Mouse (Mus musculus) stomach, postnatal 0 days (tissue): ENCODE measurements around the gene Gm6096.

Experiments
- CTCF ChIP-seq: IDR thresholded peaks from 2 replicates; pipeline ENCODE4 v1.5.1; 2016; ENCODE audit warnings: antibody characterized with exemption, low read depth, mild to moderate bottlenecking, moderate library complexity
- EP300 ChIP-seq: optimal IDR thresholded peaks from 2 replicates; pipeline ENCODE3; 2016; ENCODE audit warnings: antibody characterized with exemption

GRCm38 (mm10) chr7:34257279-34257678 is 6.4 kb downstream of the Gm6096 start:
- no peak for TF ChIP-seq CTCF
- no peak for TF ChIP-seq EP300
